Mouse (Mus musculus) testis, adult 2 months (tissue): ENCODE results near the gene Foxk1. TPM values are rescaled to one million over a fixed set of nuclear protein-coding genes. Genes with fewer than 3 reads are reported as not detected.

Experiments used
- H3K27ac ChIP-seq: fragments of 200-500 bp; 2 replicates; pipeline ENCODE4 v1.5.1; 2012; ENCODE audit warnings: low read depth, low read length; ENCODE audit not compliant: control insufficient read depth, insufficient read depth
- H3K27me3 ChIP-seq: fragments of 200-500 bp; 2 replicates; pipeline ENCODE4 v1.6.1; 2012; ENCODE audit warnings: mild to moderate bottlenecking, low read length, moderate library complexity; ENCODE audit not compliant: control insufficient read depth, insufficient read depth
- H3K36me3 ChIP-seq: fragments of 200-500 bp; 2 replicates; pipeline ENCODE4 v1.6.1; 2012; ENCODE audit warnings: mild to moderate bottlenecking, low read length; ENCODE audit not compliant: control insufficient read depth, insufficient read depth
- H3K4me1 ChIP-seq: fragments of 200-500 bp; 2 replicates; pipeline ENCODE4 v1.6.1; 2012; ENCODE audit warnings: low read length; ENCODE audit not compliant: control insufficient read depth, insufficient read depth
- H3K4me3 ChIP-seq: fragments of 200-500 bp; 2 replicates; pipeline ENCODE4 v1.5.1; 2012; ENCODE audit warnings: low read depth, mild to moderate bottlenecking, low read length, moderate library complexity, mixed read lengths; ENCODE audit not compliant: control insufficient read depth
- CTCF ChIP-seq: fragments of 200-500 bp; IDR thresholded peaks from 2 replicates; pipeline ENCODE4 v1.5.1; 2012; ENCODE audit warnings: low read depth, mild to moderate bottlenecking, inconsistent platforms, low read length, moderate library complexity; ENCODE audit not compliant: control insufficient read depth, insufficient read depth, insufficient replicate concordance
- POLR2A ChIP-seq: fragments of 200-500 bp; IDR thresholded peaks from 2 replicates; pipeline ENCODE4 v1.6.1; 2012; ENCODE audit warnings: low read depth, mild to moderate bottlenecking, inconsistent platforms, low read length, moderate library complexity; ENCODE audit not compliant: control insufficient read depth
- polyA plus RNA-seq: library from polyadenylated mRNA; depleted of rRNA; stranded (reverse); fragments of >200 nt; gene quantifications from 2 replicates; pipeline ENCODE4 v1.2.3, GENCODE M21; 2012

Foxk1 gene
- polyA plus RNA-seq, 1 experiment, result 16.8 TPM

DNA sequence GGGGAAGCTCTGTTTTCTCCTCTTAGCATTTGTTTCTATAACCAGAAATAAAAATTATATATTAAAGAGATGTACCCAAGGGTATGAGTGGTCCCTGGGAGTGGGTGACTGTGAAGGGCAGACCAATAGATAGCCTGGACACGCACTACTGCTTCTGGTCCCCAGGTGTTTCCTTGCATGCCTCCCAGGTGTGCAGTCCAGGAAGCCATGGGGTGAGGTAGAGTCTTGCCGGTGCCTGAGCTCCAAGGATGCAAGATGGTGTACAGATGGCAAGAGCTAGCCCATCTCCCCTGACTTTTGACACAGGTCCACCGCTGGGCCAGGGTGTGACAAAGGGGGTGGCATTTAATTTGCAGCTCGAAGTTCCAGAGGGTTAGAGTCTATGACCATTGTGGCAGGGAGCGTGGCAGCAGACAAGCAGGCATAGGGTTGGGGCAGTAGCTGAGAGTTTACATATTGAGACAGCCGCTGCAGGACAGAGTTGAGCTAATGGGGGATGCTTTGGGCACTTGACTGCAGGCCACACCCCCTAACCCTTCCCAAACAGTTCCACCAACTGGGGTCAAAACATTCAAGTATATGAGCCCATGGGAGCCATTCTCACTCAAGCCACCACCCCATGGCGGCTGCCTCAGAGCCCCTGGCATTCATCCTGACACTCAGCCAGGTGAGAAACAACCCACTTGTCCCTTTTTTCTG is 60.8 kb downstream of the Foxk1 start:
- TF ChIP-seq POLR2A (no peak), CTCF (no peak)
- Histone ChIP-seq H3K4me3 (no peak overlapping the region), H3K27ac (no peak overlapping the region), H3K27me3 (no peaks in the 10 kb centered on the region), H3K36me3 (no peaks in the 10 kb centered on the region), H3K4me1 (peaks cover 15% of the 10 kb centered on the region)

DNA sequence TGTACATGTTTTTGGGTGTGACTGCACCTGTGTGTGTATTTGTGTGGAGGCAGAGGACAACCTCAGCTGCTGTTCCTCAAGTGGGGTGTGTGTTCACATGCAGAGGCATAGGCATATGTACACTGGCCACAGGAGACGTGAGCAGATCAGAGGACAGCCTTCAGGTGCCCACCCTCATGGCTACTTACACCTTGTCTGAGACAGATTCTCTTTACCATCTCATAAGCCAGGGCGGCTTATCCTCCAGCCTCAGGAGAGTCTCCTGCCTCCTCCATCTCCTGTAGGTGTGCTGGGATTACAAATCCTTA is 61.3 kb downstream of the Foxk1 start:
- no peak overlapping the region for H3K27ac ChIP-seq
- no peaks in the 10 kb centered on the region for H3K36me3 ChIP-seq

DNA sequence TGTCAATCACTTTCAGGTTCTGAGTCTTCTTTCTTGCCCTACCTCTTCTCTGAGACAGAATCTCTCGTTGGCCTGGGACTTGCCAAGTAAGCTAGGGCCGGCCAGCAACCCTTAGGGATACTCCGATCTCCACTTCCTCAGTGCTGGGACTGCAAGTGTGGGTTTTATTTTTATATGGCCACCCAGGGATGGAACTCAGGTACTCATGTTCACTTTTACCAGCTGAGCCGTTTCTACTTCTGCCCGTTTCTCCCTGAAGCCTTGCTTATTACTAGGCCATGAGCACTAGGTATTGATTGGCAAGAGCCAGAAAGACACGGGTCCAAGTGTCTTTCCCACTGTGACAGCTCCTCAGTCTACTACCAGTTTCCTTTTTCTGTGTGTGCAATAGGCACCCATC is 61.7 kb downstream of the Foxk1 start:
- Histone ChIP-seq H3K4me1 (peaks cover 15% of the 10 kb centered on the region), H3K27me3 (no peaks in the 10 kb centered on the region), H3K27ac (peak overlapping the region; percentile 73), H3K4me3 (no peak overlapping the region), H3K36me3 (no peaks in the 10 kb centered on the region)
- no peak for TF ChIP-seq CTCF
- TF ChIP-seq POLR2A, result no peak

More for the DNA sequence above, 61.3 kb downstream of the Foxk1 start:
- TF ChIP-seq POLR2A (no peak), CTCF (no peak)
- Histone ChIP-seq H3K27me3 (no peaks in the 10 kb centered on the region), H3K4me1 (peaks cover 15% of the 10 kb centered on the region), H3K4me3 (no peak overlapping the region)

DNA sequence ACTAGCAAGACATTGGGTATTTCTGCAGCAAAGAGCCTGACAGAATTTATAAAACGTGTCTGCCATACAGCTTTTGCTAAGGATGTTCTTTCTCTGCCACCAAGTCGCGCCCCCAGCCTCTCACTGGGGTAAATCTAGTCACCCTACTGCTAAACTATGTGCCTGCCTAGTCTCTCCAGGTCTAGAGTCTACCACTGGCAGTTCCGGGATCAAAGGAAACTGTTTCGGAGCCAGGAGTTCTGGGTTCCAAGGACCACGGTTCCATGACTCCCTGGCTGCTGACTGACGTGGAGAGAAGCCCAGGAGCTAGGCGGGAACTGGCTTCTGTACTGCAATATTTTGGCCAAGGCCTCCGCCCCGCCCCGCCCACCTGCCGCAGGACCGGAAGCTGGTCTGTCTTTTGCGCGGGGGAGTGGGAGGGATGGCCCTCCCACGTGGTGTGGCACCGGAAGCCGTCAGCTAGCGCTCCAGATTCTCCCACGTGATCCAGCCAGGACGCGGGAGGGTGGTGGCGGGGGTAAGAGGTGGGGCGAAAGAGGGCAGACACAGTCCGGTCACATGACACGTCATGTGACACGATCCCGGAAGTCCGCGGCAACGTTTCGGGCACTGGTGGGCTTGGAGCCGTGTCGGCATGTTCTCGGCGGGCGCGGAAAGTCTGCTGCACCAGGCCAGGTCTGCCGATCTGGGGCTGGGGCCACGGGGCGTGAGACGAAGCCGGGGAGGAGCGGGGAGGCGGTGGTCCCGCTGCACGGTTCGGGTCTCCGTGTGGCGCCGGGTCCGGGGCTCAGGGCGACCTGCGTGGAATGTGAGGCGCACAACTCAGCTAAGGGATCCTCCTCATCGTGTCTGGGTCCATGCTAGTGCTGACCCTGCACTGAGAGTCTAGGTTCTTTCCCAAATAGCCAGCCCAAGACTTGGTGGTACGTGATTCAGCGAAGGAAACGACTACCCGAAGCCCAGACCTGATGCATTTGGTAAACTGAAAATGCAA is 62.5 kb downstream of the Foxk1 start, which contains the start of gene Ap5z1:
Gene Ap5z1 (plus strand): TSS at position 484 of the 994 bp plus-strand sequence.
- H3K36me3 ChIP-seq, result no peaks in the 10 kb centered on the region
- H3K27me3 ChIP-seq, result no peaks in the 10 kb centered on the region
- peak within 1 kb of the TSS; percentile 81 for H3K27ac ChIP-seq
- peaks cover 15% of the 10 kb centered on the region for H3K4me1 ChIP-seq
- H3K4me3 ChIP-seq, result peak within 1 kb of the TSS; percentile 97
- TF ChIP-seq CTCF (no peak), POLR2A (0 out of 2 replicates have a peak, but pooled peaks have one; percentile 12)

DNA sequence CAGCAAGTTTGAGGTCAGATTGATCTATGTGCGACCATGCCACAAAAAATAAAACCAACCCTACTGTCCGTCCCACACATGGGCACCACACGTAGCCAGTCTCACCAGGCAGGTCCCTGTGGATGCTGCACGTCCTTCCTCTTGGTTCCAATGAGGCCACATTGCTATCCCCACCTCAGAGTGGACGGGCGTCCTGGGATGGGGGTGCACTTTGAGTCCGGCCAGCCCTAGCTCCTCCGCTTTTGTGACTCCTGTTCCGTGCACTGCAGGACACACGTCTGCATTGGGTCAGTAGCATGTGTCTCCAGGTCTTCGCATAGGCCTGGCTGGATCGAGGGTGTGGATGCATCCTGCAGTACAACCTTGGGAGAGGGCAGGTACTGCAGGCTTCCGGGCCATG is 67.1 kb downstream of the Foxk1 start:
- H3K27ac ChIP-seq, result no peak overlapping the region
- no peak overlapping the region for H3K4me3 ChIP-seq
- no peaks in the 10 kb centered on the region for H3K27me3 ChIP-seq
- TF ChIP-seq CTCF, result no peak
- TF ChIP-seq POLR2A, result no peak
- peaks cover 11% of the 10 kb centered on the region for H3K4me1 ChIP-seq
- no peaks in the 10 kb centered on the region for H3K36me3 ChIP-seq

DNA sequence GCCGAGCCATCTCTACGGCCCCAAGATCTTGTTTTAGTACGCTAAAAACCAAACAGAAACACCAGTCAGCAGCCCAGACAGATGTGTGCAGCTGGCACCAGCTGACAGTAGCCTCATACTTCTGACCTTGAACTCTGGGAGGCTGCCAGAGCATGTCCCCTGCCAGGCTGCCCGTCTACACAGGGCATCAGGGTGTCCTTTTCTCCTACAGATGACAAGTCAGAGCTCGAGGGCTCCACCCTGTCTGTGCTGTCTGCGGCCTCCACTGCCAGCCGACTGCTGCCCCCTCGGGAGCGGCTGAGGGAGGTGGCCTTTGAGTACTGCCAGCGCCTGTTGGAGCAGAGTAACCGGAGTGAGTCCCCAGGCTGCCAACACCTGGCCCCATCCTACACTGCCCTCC is 68.5 kb downstream of the Foxk1 start:
- Histone ChIP-seq H3K4me1 (peaks cover 4% of the 10 kb centered on the region), H3K27ac (no peak overlapping the region), H3K4me3 (no peak overlapping the region), H3K36me3 (no peaks in the 10 kb centered on the region), H3K27me3 (no peaks in the 10 kb centered on the region)
- no peak for TF ChIP-seq CTCF
- TF ChIP-seq POLR2A, result no peak

DNA sequence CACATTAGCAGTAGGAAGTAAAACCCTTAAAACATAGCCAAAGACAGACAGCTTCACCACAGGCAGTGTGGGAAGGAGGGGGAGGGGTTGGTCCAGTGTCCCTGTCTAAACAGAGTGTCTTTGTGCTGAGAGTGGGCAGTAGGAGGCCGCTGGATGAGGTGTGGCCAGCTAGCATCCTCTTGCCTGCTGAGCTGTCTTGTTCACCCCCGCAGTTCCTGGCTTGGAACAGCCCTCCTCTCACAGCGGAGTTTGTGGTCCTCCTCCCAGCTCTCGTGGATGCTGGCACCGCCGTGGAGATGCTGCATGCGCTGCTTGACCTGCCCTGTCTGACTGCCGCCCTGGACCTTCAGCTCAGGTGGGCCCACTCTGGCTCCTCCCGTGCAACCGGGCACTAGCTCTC is 72.4 kb downstream of the Foxk1 start:
- H3K36me3 ChIP-seq, result no peaks in the 10 kb centered on the region
- TF ChIP-seq POLR2A (no peak), CTCF (no peak)
- no peak overlapping the region for H3K27ac ChIP-seq

More for the DNA sequence above, 72.4 kb downstream of the Foxk1 start:
- Histone ChIP-seq H3K4me3 (no peak overlapping the region), H3K27me3 (no peaks in the 10 kb centered on the region), H3K4me1 (peaks cover 2% of the 10 kb centered on the region)
